Mouse (Mus musculus) adrenal gland, adult 18-20 months (tissue): Measurements from ENCODE around the gene Snta1. TPM values are rescaled to one million over a fixed set of nuclear protein-coding genes. Genes with fewer than 3 reads are reported as not detected.
"Not testable (repeated sequence)": the region's sequence is repeated elsewhere in the genome, so short reads cannot be mapped to it uniquely, and the experiment has no call there.

Source experiments
- DNase-seq, 2 experiments: peaks; one replicate each; pipeline ENCODE4 v3.0.0; 2021 to 2022; ENCODE audit warnings: low spot score in 2 of 2
- total RNA-seq, 2 experiments: library from RNA; stranded (reverse); gene quantifications; 1 replicate in 1 of 2; 2 replicates in 1 of 2; pipeline ENCODE4 v1.2.3; 2021

Snta1 gene
- total RNA-seq, 2 experiments from 2014 or later: 23.8 to 29.3 TPM

DNA sequence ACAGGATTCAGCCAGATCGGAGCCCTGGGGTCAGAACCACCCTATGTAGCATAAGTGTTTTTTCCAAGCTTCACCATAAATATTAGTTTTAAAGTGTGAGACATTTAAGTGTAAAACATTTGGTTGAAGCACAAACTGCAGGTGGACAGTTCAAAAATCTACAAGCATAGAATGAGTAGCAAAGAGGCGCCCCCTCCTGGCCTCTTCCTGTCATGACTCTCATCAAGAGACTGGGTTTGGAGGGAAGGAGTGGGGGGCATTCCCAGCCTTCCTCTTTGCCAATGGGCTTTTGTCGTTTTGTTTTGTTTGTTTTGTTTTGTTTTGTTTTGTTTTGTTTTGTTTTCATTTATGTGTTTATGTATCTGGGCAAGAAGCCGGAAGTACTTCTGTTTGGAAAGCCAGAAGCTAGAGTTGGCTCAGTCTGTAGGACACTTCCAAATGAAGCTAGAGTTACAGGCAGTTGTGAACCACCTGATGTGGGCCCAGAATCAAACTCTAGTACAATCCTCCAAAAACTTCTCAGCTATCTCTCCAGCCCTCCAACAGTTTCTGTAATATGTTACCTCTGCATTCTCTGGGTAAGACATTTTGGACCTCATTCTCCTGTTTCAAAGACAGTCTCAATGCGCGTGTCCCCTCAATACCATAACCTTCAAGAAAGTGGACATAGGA is 33.8 kb downstream of the Snta1 start:
- peak; percentile 46 to 53 for DNase-seq

DNA sequence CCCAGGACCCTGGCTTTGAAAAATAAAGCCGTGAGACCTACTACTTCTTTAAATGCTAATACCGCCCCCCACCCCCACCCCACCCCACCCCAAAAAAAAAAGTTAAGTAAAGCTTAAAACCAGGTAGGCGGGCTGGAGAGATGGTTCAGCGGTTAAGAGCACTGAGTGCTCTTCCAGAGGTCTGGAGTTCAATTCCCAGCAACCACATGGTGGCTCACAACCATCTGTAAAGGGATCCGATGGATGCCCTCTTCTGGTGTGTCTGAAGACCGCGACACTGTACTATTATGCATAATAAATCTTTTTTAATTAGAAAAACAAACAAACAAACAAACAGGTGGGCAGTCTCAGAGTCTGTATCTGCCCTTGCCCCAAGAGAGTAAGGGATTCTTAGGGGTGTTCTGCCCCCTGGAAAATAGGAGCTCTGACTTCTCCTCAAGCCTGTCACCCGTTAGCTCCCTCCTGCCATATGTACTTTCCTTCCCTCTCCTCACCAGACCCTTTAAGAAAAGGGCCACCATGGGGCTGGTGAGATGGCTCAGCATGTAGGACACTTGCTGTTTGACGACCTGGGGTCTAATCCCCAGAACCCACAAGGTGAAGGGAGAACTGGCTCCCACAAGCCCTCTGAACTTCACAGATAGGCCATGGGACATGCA is 34.9 kb downstream of the Snta1 start, which contains the start of gene Cdk5rap1:
Gene Cdk5rap1, minus strand, starts transcription at position 169 of the 659 bp plus-strand sequence.
- DNase-seq: no peak

DNA sequence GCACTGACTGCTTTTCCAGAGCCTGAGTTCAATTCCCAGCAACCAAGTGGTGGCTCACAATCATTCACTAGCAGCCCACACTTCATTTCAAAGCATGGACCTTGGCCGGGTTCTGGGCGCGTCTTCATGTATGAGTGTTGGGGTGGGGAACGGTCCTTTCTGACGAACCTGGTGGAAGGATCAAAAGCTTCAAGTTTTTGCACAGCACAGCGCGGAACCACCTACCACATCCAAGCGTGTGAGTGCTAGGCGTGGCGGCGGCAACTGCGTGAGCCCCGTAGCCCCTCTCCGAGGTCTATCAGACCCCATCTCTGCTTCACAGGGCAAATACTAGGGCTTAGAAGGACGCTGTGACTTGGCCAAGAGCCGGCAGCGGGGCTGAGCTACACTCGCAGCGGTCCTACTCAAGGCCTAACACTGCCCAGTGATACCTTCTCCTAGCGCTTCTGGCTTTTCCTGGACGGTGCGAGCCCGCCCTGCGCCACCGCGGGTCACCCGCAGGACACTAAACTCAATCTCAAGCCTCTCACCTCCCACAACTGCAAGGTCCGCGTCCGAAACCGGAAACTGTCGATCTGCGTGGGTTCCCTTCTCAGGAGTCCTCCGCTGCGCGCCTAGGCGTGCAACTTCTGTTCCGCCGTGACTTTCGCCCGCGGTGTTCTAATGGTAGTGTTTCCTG is 35.6 kb downstream of the Snta1 start:
- peak; percentile 85 to 87 for DNase-seq

DNA sequence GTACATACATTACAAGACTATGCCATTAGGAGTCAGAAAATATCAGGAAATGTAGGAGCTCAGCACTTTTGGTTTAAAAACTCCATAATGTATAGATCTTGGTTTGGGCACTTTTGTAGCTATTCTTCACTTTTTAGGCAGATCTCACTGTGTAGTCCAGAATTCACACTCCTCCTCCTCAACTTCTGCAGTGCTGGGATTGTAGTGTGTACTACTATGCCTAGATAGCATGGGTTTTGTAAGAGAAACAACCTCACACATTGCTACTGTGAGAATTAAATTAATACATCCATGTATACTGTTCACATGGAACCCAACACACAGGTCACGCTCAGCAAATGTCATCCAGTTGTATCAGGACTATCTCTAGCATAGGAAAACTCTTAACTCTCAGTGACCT is 40.4 kb downstream of the Snta1 start:
- DNase-seq: no peak

DNA sequence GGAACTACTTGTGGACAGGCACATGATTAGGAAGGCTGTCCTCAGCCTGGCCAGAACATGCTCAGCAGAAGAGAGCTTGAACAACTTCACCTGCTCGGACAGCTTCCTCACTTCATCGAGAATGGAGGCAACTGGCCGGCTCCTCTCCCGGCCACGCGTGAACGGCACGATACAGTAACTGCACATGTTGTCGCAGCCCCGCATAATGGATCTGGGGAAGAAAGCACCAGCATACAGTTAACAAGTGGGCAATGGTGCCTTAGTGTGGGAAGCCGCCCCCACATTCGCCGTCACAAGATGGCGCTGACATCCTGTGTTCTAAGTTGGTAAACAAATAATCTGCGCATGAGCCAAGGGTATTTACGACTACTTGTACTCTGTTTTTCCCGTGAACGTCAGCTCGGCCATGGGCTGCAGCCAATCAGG is 53.9 kb downstream of the Snta1 start:
- not testable (repeated sequence) for DNase-seq

DNA sequence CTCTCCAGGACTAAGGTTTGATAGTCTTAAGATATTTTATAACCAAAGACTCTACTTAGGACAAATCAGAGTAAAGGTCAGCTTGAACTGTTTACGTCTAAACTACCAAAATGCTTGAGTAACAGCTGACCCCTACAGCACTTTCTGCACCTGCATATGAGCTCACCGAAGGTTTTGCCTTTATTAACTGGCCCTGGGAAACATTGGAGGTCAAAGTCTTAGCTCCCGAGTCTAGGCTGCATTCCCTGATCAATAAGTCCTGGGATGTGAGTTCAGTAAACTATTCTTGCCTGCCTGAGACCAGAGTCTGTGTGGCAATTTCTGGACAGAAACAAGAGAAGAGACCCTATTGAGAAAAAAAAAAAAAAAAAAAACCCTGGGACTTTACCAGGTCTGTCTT is 59.7 kb downstream of the Snta1 start:
- DNase-seq: no peak

DNA sequence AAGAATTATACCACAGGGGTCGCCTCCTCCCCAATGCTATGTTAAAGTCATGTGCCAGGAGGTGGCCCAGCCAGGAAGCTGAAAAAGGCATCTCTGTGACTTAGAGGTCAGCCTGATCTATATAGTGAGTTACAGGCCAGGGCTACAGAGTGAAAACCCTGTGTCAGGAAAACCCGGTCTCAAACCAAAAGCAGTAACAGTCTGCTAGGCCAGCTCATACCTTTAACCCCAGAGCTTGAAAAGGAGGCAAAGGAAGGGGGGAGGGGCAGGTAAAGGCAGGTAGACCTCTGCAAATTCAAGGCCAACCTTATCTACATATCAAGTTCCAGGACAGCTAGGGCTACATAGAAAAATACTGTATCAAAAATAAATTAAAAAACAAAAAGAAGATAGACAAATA is 68.5 kb downstream of the Snta1 start:
- DNase-seq: no peak

DNA sequence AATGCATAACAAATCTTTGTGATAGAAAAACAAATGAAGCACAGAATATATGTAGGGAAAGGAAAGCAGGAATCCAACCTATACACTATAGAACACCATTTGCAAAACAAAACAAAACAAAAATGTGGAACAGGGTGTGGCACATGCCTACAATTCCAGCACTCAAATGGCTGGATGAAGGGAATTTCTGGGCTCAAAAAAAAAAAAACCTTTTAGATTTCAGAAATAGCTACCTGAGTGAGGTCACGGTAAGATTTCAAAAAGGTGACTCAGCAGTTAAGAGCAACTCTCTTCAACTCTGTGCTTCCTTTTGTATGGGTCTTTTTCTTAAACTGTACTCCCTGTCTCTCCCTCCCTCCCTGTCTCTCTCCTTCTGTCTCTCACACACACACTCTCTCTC is 69.7 kb downstream of the Snta1 start:
- DNase-seq: no peak

DNA sequence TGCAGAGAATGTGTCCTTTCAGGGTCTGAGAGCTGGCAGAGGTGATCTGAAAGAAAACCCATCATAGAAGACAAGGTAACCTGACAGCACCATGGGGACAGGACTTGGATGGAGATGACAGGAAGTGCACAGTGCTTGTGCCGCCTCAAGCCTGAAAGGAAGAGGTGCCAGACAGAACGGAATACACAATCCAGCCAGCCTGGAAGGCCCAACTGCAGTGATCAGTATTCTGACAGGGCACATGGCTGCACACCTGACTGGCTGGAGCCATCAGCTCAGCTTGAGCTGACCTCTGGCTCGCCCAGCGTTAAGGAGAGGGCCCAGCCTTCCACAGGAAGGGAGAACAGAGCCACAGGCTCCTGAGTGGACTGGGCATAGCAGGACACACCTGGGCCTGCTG is 72.3 kb downstream of the Snta1 start:
- no peak for DNase-seq

DNA sequence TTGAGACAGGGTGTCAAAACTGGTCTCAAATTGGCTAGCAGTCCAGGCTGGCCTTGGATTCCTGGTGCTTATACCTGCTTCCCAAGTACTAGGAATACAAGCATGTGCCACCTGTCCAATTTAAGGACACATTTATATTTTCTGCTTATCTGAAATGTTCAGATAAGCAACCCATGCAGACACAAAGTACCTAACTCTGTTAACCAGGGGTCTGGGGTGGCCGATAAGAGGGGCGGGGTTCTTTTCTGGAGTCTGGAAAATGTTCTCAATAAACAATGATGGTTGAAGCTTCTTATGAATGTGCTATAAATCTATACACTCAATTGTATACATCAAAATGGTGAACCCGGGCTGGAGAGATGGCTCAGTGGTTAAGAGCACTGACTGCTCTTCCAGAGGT is 81.0 kb downstream of the Snta1 start:
- no peak for DNase-seq

Other genes with a start within 250 kb of the Snta1 start
- gene Bpifa5, start 245.5 kb downstream of the Snta1 start, total RNA-seq: not detected
- not detected for gene Bpifb1, start 217.3 kb downstream of the Snta1 start, total RNA-seq
- gene Bpifb5, start 184.4 kb downstream of the Snta1 start, total RNA-seq: not detected
- gene Bpifb9a, start 150.2 kb downstream of the Snta1 start, total RNA-seq: not detected
- gene Bpifb9b, start 100.9 kb downstream of the Snta1 start, total RNA-seq: not detected
- gene Cdk5rap1, start 35.1 kb downstream of the Snta1 start, total RNA-seq: 10 to 100 TPM in 1 of 2 experiments, 1 to 10 TPM in 1; 9.3 to 13.6 TPM
- 10 to 100 TPM; 28.7 to 36.9 TPM for gene Cbfa2t2, start 28.4 kb upstream of the Snta1 start, total RNA-seq
- gene 1700003F12Rik, start 139.0 kb upstream of the Snta1 start, total RNA-seq: under 1 TPM in 1 of 2 experiments, not detected in 1; 0.46 TPM
- gene Actl10, start 143.7 kb upstream of the Snta1 start, total RNA-seq: under 1 TPM in 1 of 2 experiments, not detected in 1; 0.19 TPM
- 1 to 10 TPM in 1 of 2 experiments, under 1 TPM in 1; 0.86 to 1.6 TPM for gene Necab3, start 150.8 kb upstream of the Snta1 start, total RNA-seq
- 1 to 10 TPM; 7.5 to 8.9 TPM for gene E2f1, start 161.8 kb upstream of the Snta1 start, total RNA-seq
- 10 to 100 TPM; 30.1 to 33.9 TPM for gene Pxmp4, start 195.6 kb upstream of the Snta1 start, total RNA-seq
- 1 to 10 TPM; 3.8 TPM for gene Zfp341, start 205.2 kb upstream of the Snta1 start, total RNA-seq
- gene 4930519P11Rik, start 205.3 kb upstream of the Snta1 start, total RNA-seq: not detected
- 100 to 1,000 TPM; 206 to 285 TPM for gene Chmp4b, start 243.6 kb upstream of the Snta1 start, total RNA-seq